Mouse (Mus musculus) cerebellum, adult 11-12 months (tissue): ENCODE data around the gene Olfr1099.

Experiments used
- DNase-seq: peaks from one replicate; pipeline ENCODE4 v3.0.0; 2022

Gene Olfr1099

GRCm38 (mm10) chr2:86960593-86960992 lies at the start of gene Olfr1099:
Gene Olfr1099, minus strand, starts transcription at chr2:86960693.
- DNase-seq = no peak

DNA sequence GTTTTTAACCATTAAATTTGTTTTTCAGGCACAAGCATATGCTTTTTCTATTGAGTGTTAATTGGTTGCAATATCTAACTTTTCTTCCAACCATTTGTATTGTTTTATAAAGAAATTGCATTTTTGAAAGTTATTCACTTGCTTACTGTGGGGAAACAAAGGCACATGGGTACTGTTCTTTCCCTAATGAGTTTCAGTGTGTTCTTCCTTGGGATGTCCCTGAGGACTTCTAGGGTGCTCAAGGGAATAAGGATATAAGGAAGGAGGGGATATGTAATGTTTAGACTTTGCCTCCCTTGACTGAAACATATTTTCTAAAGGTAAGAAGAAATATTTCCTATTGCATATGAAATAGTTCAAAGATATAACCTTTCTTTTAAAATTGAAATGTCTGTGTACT lies 37.6 kb upstream of the Olfr1099 start, which contains the start of gene Olfr1102:
Gene Olfr1102, plus strand, starts transcription at position 301 of the 400 bp plus-strand sequence.
- DNase-seq = no peak

DNA sequence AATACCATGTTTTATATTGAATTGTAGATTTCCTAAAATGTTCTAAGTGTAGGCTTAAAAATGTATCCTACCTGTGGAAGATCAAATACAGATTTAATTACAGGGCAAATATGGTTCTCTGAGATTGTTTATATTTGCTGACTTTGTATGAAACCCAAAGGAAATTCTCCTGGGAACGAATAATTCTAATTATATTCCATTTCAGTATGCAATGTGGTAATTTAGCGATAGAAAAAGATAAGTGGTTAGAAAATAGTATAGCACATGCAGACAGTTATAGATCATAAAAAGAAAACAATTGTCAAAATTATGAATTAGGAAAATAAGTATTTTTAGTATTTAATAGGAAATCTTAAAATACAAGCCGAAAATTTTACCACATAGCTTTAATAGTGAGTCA lies 30.6 kb upstream of the Olfr1099 start, which contains the start of gene Olfr1101:
Gene Olfr1101, minus strand, starts transcription at position 101 of the 400 bp plus-strand sequence.
- no peak for DNase-seq

DNA sequence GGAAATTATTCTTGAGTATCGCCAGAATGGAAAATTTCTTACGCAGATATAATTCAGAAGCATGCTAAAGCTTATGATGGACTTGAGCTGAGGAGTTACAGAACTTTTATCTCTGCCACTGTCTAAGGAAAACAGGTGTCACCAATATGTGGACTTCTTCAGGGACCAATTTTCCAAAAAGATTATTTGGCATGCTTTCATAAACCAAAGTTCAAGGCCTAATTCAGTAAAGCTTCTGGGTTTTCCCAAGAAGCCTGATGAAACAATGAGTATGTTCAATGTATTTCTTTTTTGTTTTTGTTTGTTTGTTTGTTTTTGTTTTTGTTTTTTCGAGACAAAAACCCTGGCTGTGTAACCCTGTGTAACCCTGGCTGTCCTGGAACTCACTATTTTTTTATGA lies 19.4 kb upstream of the Olfr1099 start, which contains the start of gene Olfr1100:
Gene Olfr1100, minus strand, starts transcription at position 101 of the 400 bp plus-strand sequence.
- DNase-seq = no peak

DNA sequence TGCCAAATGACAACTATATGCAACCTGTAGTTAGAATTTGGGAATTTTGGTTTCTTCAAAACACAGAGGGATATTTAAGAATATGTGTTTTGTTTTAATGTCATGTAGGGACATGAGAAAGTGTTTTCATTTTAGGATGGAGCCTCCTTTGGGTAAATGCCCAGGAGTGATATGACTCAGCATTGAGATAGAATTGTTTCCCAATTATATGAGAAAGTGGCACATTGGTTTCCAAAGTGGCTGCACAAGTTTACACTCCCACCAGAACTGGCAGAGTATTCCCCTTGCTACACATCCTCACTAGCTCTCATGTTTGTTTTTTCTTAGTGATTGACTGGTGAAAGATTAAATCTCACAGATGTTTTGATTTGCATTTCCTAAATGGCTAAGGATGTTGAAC lies 33.9 kb downstream of the Olfr1099 start:
- no peak for DNase-seq

- no peak for DNase-seq
Observed at GRCm38 (mm10) chr2:86924445-86924844, 36.0 kb downstream of the Olfr1099 start, which contains the start of gene Olfr1098. Gene Olfr1098, minus strand, starts transcription at chr2:86924545.

DNA sequence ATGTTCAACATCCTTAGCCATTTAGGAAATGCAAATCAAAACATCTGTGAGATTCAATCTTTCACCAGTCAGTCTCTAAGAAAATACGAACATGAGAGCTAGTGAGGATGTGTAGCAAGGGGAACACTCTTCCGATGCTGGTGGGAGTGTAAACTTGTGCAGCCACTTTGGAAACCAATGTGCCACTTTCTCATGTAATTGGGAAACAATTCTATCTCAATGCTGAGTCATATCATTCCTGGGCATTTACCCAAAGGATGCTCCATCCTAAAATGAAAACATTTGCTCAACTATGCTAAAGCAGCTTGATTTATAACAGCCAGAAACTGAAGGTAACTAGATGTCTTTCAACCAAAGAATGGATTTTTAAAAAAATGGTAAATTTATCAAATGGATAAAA lies 54.8 kb downstream of the Olfr1099 start:
- no peak for DNase-seq
